Mouse (Mus musculus): ENCODE measurements around the gene Micall2.

The Micall2 gene

DNA sequence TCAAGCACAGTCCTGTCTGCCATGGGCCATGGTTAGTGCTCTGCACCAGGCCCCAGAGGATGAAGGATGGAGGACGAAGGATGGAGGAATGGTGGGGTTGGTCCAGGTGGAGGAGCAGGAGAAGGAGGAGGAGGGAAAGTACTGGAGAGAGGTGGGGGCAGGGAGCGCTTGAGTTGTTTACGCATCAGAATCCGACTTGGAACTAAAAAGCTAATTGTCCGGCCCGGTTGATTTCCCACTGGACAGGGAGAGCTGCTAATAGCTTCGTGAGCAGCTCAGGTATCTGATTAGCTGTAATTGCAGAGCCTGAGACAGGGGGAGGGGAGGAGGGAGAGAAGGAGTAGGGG is 53.5 kb downstream of the Micall2 start:
- no peak for DNase-seq (ENCODE audit: inconsistent age in 2 of 2, low spot score in 1 of 2)

DNA sequence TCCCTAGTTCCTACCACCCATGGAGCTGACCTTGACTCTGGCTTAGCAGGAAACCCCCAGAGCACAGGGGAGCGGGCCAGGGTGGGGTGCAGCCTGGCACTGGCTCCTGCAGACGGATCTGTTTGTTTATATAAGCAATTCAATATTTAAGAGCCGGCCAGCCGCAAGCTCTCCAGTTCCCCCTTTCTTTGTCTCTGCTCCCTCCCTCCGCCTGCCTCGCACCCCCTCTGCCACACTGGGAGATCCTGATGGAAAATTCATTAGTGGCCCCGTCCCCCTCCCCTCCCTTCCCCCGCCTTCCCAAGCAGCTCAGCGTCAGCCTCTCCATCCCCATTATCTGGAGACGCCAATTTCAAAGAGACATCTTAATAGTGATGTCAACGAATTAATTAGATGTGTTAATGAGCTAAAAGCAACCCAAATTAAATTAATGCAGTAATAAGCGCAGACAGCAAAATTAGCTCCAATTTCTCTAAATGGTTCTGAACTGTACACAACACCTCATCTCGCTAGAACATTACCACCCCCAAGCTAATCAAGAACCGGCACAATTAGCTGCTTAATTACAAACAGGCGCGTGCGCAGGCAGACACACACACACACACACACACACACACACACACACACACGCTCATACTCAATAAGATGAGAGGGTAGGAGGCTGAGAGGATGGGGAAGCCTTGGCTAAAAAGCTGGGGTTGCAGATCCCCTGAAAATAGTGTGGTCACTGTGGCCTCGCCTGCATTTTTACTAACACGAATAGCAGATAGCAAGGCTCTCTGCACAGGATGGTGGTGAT is 54.1 kb downstream of the Micall2 start:
- no peak for DNase-seq (ENCODE audit: inconsistent age in 2 of 2, low spot score in 1 of 2)

DNA sequence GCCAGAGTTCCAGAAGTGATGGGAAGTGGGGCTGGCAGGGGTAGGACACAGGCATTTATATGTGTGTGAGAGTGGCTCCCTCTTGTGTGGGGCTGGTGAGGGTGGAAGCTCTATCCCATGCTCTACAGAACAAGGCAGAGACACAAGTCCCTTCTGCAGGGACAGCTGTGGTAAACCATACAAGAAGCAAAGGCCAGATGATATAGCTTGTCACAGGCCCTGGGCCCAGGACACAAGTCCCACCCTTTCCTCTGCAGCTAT is 60.5 kb downstream of the Micall2 start:
- DNase-seq (ENCODE audit: inconsistent age in 2 of 2, low spot score in 1 of 2): no peak

- DNase-seq (ENCODE audit: inconsistent age in 2 of 2, low spot score in 1 of 2): no peak
These were observed 61.0 kb downstream of the Micall2 start for GRCm38 (mm10) chr5:139674940-139675706.

DNA sequence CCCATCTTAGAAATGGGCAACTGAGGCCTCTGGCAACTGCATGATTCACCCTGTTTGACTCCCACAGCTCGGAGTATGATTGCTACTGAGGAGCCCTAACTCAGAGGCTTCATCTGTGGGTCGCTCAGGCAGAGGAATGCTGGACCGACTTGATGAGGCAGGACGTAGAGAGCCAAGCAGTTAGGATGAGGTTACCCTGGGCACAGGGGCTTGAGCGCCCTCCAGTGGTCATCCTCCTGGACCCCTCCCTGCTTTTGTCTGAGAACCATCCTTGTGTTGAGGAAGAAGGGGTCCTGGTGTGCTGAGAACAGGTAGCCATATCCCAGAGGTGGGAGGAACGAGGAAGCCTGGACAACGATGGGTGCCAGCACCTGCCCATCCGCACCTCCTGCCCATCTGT is 66.8 kb downstream of the Micall2 start:
- peak; percentile 18 to 70 for DNase-seq (ENCODE audit: inconsistent age in 2 of 2, low spot score in 1 of 2)

DNA sequence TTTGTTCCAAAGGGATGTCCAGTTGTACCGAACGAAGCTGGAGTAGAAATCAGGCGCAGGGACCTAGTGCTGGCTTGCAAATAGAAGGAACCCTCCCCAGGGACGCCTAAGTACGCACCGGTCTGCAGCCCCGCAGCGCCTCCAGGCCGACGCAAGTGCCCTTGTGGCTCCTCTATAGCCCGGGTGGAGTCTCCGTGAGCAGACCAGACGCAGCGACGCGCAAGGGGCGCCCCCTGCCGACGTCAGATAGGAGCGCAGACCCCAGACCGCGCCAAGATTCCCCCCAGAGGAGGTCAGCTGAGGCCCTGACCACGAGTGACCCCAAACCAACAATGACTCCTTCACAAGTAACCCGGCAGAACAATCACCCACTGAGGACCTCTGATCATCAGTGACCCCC is 67.6 kb downstream of the Micall2 start:
- peak; percentile 61 to 86 for DNase-seq (ENCODE audit: inconsistent age in 2 of 2, low spot score in 1 of 2)

- DNase-seq (ENCODE audit: inconsistent age in 2 of 2, low spot score in 1 of 2): no peak
These were observed 69.6 kb downstream of the Micall2 start for GRCm38 (mm10) chr5:139666496-139666895.

DNA sequence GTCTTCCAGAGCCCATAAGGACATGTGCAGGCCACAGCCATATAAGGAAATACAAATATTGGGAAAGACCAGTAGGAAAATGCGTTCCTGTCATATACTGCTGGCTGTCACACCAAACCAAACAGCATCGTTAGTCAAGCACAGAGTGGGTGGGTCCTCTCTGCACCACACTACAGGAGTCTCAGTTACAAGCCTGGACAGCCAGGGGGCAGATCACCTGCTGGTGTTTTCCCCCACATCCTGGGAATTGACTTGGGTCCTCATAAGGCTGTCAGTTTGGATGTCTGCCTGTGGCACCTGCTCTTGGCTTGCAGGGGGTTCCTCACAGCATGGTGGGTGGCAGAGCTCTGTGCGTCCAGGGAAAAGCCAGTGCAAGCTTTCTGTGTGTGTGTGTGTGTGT is 70.8 kb downstream of the Micall2 start:
- no peak for DNase-seq (ENCODE audit: inconsistent age in 2 of 2, low spot score in 1 of 2)

GRCm38 (mm10) chr5:139661713-139662112 is 74.4 kb downstream of the Micall2 start:
- no peak for DNase-seq (ENCODE audit: inconsistent age in 2 of 2, low spot score in 1 of 2)

DNA sequence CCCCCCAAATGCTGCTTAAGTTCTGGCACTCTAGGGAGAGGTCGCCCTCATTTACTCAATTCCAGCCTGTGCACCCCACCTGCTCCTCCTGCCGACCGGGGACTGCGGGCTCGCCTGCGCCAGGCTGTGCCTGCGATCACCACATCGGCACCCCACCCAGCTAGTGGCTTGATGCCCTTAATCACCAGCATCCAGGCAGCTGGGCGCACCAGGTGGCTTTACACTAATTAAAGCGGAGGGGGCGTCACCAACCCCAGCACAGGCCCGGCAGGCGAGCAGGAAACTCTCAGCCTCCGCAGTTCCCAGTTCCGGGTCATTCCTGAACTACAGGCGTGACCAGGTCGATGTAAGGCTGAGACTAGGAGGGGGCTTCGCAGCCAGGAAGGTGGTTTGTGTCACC is 76.8 kb downstream of the Micall2 start:
- no peak for DNase-seq (ENCODE audit: inconsistent age in 2 of 2, low spot score in 1 of 2)

DNA sequence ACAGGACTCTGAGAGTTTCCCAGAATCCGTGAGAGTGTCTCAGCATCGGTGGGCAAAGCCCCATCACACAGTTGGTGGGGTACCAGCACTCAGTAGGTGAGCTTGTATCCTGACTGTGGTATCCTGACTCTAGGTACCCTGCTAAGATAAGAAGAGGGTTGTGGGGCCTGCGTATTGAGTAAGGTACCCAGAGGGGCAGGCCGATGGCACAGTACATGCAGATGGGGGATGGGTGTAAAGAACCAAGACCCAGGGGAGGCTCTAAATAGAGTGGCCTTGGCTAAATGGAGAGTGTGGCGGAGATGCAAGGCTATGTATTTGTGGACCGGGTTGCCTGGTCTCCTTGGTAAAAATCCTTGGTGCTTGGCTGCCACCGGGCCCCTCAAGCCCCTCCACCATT is 77.3 kb downstream of the Micall2 start:
- no peak for DNase-seq (ENCODE audit: inconsistent age in 2 of 2, low spot score in 1 of 2)

- DNase-seq (ENCODE audit: inconsistent age in 2 of 2, low spot score in 1 of 2): no peak
These were observed 78.1 kb downstream of the Micall2 start for GRCm38 (mm10) chr5:139657959-139658602.
